12 mouse cellular contexts compared by ENCODE assay signal in genomic region chr1:37317644-37318285, GRCm38 (mm10). TPM values are rescaled to one million over a fixed set of nuclear protein-coding genes. Genes with fewer than 3 reads are reported as not detected.
DNase-seq lines count a peak whose midpoint lies in the region; ATAC-seq and TF ChIP-seq lines count a peak whose summit lies in the region.
"Had no signal": no experiment of that assay in that cellular context is flagged by ENCODE, and none has a peak within 500 bp of the region (broad histone marks: within the 10 kb centered on the region; RNA-seq: fewer than 3 reads in every experiment).

No protein-coding gene starts in this region.

- no peak overlapping the region for H3K27ac ChIP-seq in lung, postnatal 0 days (ENCODE audit: low read length)
- H3K27ac ChIP-seq in bone marrow macrophage, adult 2 months (ENCODE audit: insufficient read depth, low read depth, low read length), result peak overlapping the region; percentile 70
- H3K27ac ChIP-seq: forebrain, embryonic 13.5 days had no signal

- no peak overlapping the region for H3K4me3 ChIP-seq in lung, postnatal 0 days (ENCODE audit: low read depth, low read length)
- no peak overlapping the region for H3K4me3 ChIP-seq in lung, adult 2 months (replicated peaks; ENCODE audit: extremely low read depth, low read depth, low read length)
- H3K4me3 ChIP-seq in bone marrow macrophage, adult 2 months (ENCODE audit: insufficient read depth, low read length), result no peak overlapping the region
- H3K4me3 ChIP-seq: forebrain, embryonic 13.5 days had no signal

- H3K4me2 ChIP-seq in lung, postnatal 0 days (replicated peaks; ENCODE audit: low read depth, low read length), result no peak overlapping the region
- H3K4me2 ChIP-seq: forebrain, embryonic 13.5 days had no signal

- H3K9ac ChIP-seq in lung, postnatal 0 days (replicated peaks; ENCODE audit: low read depth), result no peak overlapping the region
- H3K9ac ChIP-seq: forebrain, embryonic 13.5 days had no signal

- ATAC-seq in lung, postnatal 0 days, result peak; percentile 43
- peak; percentile 26; the same call in 1 of the 2 replicates for ATAC-seq in megakaryocyte progenitor cell, adult 5-6 weeks (replicated peaks; ENCODE audit: poor library complexity)
- ATAC-seq: forebrain, embryonic 13.5 days had no signal

- H3K27me3 ChIP-seq in lung, postnatal 0 days (replicated peaks; ENCODE audit: insufficient read depth, low read length), result no peaks in the 10 kb centered on the region
- H3K27me3 ChIP-seq: forebrain, embryonic 13.5 days had no signal

- intact Hi-C loops in left cerebral cortex, postnatal 10 days (cut with DNase I), result no loop called here

- peak; percentile 38 for DNase-seq in lung, postnatal 0 days (ENCODE audit: low spot score)
- DNase-seq in lung, adult 2 months, result no peak
- peak; percentile 46 for DNase-seq in thymus, postnatal 4 days
- DNase-seq in left cerebral cortex, postnatal 10 days (ENCODE audit: extremely low spot score in 1 of 2, low spot score in 2 of 2), result no peak
- DNase-seq in adrenal gland, adult (ENCODE audit: inconsistent age in 2 of 2, low spot score in 1 of 2), result no peak
- DNase-seq: cerebellum, postnatal 36 days; gastrocnemius, postnatal 25 days; kidney, adult 2 months; retina, postnatal 1 day had no signal

- WGBS in lung, postnatal 0 days, result 55% methylated on average over 7 of the region's 7 CpGs
- 54% methylated on average over 7 of the region's 7 CpGs for WGBS in lung, adult 2 months

- no peaks in the 10 kb centered on the region for H3K36me3 ChIP-seq in lung, postnatal 0 days (ENCODE audit: insufficient read depth, low read length)

- TF ChIP-seq CTCF in lung, postnatal 0 days (IDR thresholded peaks at IDR 0.05), result no peak
- TF ChIP-seq CTCF in lung, adult 2 months (IDR thresholded peaks at IDR 0.05; ENCODE audit: insufficient read depth, low read length), result no peak
- TF ChIP-seq CTCF in bone marrow macrophage, adult 2 months (IDR thresholded peaks at IDR 0.05; ENCODE audit: low read depth, low read length), result no peak

- no peaks in the 10 kb centered on the region for H3K9me3 ChIP-seq in lung, postnatal 0 days (ENCODE audit: low read length)
- H3K9me3 ChIP-seq: forebrain, embryonic 13.5 days had no signal

- H3K4me1 ChIP-seq in lung, postnatal 0 days (ENCODE audit: insufficient read depth, low read depth, low read length), result peaks cover 7% of the 10 kb centered on the region; the same call in 1 of the 2 replicates
- peaks cover 20% of the 10 kb centered on the region for H3K4me1 ChIP-seq in lung, adult 2 months (ENCODE audit: control insufficient read depth, insufficient read depth, low read length)
- H3K4me1 ChIP-seq in bone marrow macrophage, adult 2 months (ENCODE audit: control insufficient read depth, insufficient read depth, low read length), result peaks cover 56% of the 10 kb centered on the region
- H3K4me1 ChIP-seq: forebrain, embryonic 13.5 days had no signal

- TF ChIP-seq EP300 in lung, postnatal 0 days (IDR thresholded peaks at IDR 0.05), result no peak

- TF ChIP-seq POLR2A in lung, adult 2 months (IDR thresholded peaks at IDR 0.05; ENCODE audit: borderline replicate concordance, extremely low read depth, low read depth, low read length), result no peak
- no peak for TF ChIP-seq POLR2A in bone marrow macrophage, adult 2 months (IDR thresholded peaks at IDR 0.05; ENCODE audit: borderline replicate concordance, low read depth, low read length)

RNA-seq across cellular contexts. Expression of gene Inpp4a, which starts 18.1 kb away (rescaled TPM):
- polyA plus RNA-seq in lung, postnatal 0 days (2015; fragmentation: Nextera tagmentation; extraction: Ambion mirVana), result 15.8 and 17.8 TPM in 2 replicates
- polyA plus RNA-seq in lung, adult 2 months (2012; rRNA removed), result 21.6 and 24.7 TPM in 2 replicates
- 40.1 and 40.7 TPM in 2 replicates for polyA plus RNA-seq in bone marrow macrophage, adult 2 months (2012; ENCODE audit: insufficient read depth, insufficient read length, missing spikeins)
- total RNA-seq in megakaryocyte progenitor cell, adult 5-6 weeks (2015), result 9.5 and 10.0 TPM in 2 replicates
- total RNA-seq in megakaryocyte progenitor cell, adult 5-6 weeks (2017), result 4.2 and 8.5 TPM in 2 replicates
- total RNA-seq in left cerebral cortex, postnatal 10 days (2021), result 100 to 1,000 TPM; 138 TPM

Comparison
In these comparisons a context has a peak if more than half of its experiments do, and no peak if none do; other contexts are left out.
1. DNase-seq: peak in lung, postnatal 0 days (single experiment) and thymus, postnatal 4 days (single experiment); none in lung, adult 2 months (single experiment), left cerebral cortex, postnatal 10 days (0 of 2) and adrenal gland, adult (0 of 2).